Mouse (Mus musculus): ENCODE data around the gene Agmo. TPM values are rescaled to one million over a fixed set of nuclear protein-coding genes. Genes with fewer than 3 reads are reported as not detected.

The Agmo gene
- polyA plus RNA-seq, 2 experiments = 0.30 to 0.70 TPM

GRCm38 (mm10) chr12:37612837-37613236 is 371.4 kb downstream of the Agmo start:
- no peaks in the 10 kb centered on the region for H3K27me3 ChIP-seq (ENCODE audit: control insufficient read depth, insufficient read depth, low read length)

GRCm38 (mm10) chr12:37614769-37615168 is 373.3 kb downstream of the Agmo start:
- Histone ChIP-seq H3K4me2 (replicated peaks; ENCODE audit: low read depth, low read length, severe bottlenecking) (no peak overlapping the region), H3K4me1 (ENCODE audit: control insufficient read depth, insufficient read depth, low read length) (no peaks in the 10 kb centered on the region), H3K36me3 (ENCODE audit: control insufficient read depth, insufficient read depth, low read length) (no peaks in the 10 kb centered on the region), H3K27ac (replicated peaks; ENCODE audit: low read depth, low read length) (no peak overlapping the region), H3K9ac (ENCODE audit: low read depth, low read length, severe bottlenecking) (no peak overlapping the region), H3K27me3 (ENCODE audit: control insufficient read depth, insufficient read depth, low read length) (no peaks in the 10 kb centered on the region), H3K9me3 (ENCODE audit: control insufficient read depth, low read length) (no peaks in the 10 kb centered on the region), H3K4me3 (replicated peaks; ENCODE audit: low read length) (no peak overlapping the region)
- DNase-seq (ENCODE audit: low spot score) = no peak
- WGBS = 86% methylated on average over 2 of the region's 2 CpGs
- no peak for ATAC-seq (ENCODE audit: low FRiP score, low read depth)
- TF ChIP-seq POLR2A (IDR thresholded peaks at IDR 0.05; ENCODE audit: borderline replicate concordance, extremely low read depth, insufficient read depth, insufficient read length) = no peak

More at GRCm38 (mm10) chr12:37612837-37613236, 371.4 kb downstream of the Agmo start:
- WGBS = 86% methylated on average over 4 of the region's 4 CpGs
- no peak for DNase-seq (ENCODE audit: low spot score)
- TF ChIP-seq POLR2A (IDR thresholded peaks at IDR 0.05; ENCODE audit: borderline replicate concordance, extremely low read depth, insufficient read depth, insufficient read length) = no peak
- no peak overlapping the region for H3K9ac ChIP-seq (ENCODE audit: low read depth, low read length, severe bottlenecking)
- no peak for ATAC-seq (ENCODE audit: low FRiP score, low read depth)
- H3K9me3 ChIP-seq (ENCODE audit: control insufficient read depth, low read length) = no peaks in the 10 kb centered on the region
- no peaks in the 10 kb centered on the region for H3K36me3 ChIP-seq (ENCODE audit: control insufficient read depth, insufficient read depth, low read length)
- no peak overlapping the region for H3K27ac ChIP-seq (replicated peaks; ENCODE audit: low read depth, low read length)
- H3K4me3 ChIP-seq (replicated peaks; ENCODE audit: low read length) = no peak overlapping the region
- no peaks in the 10 kb centered on the region for H3K4me1 ChIP-seq (ENCODE audit: control insufficient read depth, insufficient read depth, low read length)
- H3K4me2 ChIP-seq (replicated peaks; ENCODE audit: low read depth, low read length, severe bottlenecking) = no peak overlapping the region

- Histone ChIP-seq H3K27me3 (ENCODE audit: control insufficient read depth, insufficient read depth, low read length) (no peaks in the 10 kb centered on the region), H3K4me2 (replicated peaks; ENCODE audit: low read depth, low read length, severe bottlenecking) (no peak overlapping the region), H3K4me1 (ENCODE audit: control insufficient read depth, insufficient read depth, low read length) (no peaks in the 10 kb centered on the region), H3K27ac (replicated peaks; ENCODE audit: low read depth, low read length) (no peak overlapping the region), H3K36me3 (ENCODE audit: control insufficient read depth, insufficient read depth, low read length) (no peaks in the 10 kb centered on the region), H3K4me3 (replicated peaks; ENCODE audit: low read length) (no peak overlapping the region), H3K9me3 (ENCODE audit: control insufficient read depth, low read length) (no peaks in the 10 kb centered on the region), H3K9ac (ENCODE audit: low read depth, low read length, severe bottlenecking) (no peak overlapping the region)
- DNase-seq (ENCODE audit: low spot score) (no peak), ATAC-seq (ENCODE audit: low FRiP score, low read depth) (no peak)
- no peak for TF ChIP-seq POLR2A (IDR thresholded peaks at IDR 0.05; ENCODE audit: borderline replicate concordance, extremely low read depth, insufficient read depth, insufficient read length)
Observed at GRCm38 (mm10) chr12:37624078-37624477, 382.6 kb downstream of the Agmo start.

Other genes starting within 250 kb of the Agmo start
- 88.2 and 105 TPM in 2 replicates for gene Meox2, start 133.1 kb upstream of the Agmo start, polyA plus RNA-seq (2012; rRNA removed)
- gene Meox2, start 133.1 kb upstream of the Agmo start, polyA plus RNA-seq (2014; fragmentation: Nextera tagmentation; extraction: Ambion mirVana) = 55.4 and 57.0 TPM in 2 replicates